Mouse (Mus musculus) MEL (cell line): ENCODE data around the gene Ddx42. TPM values are rescaled to one million over a fixed set of nuclear protein-coding genes. Genes with fewer than 3 reads are reported as not detected.
A peak's percentile ranks its signal among the peaks of the same experiment; 100 is the strongest.
"Not testable (repeated sequence)": the region's sequence is repeated elsewhere in the genome, so short reads cannot be mapped to it uniquely, and the experiment has no call there.

Source experiments
- DNase-seq: peaks from one replicate; pipeline ENCODE4 v3.0.0; 2011; ENCODE audit warnings: low read depth, low spot score
- H3K27ac ChIP-seq: 2 replicates; pipeline ENCODE4 v1.5.1; 2012; ENCODE audit warnings: low read depth, mild to moderate bottlenecking, control low read depth, low read length, moderate library complexity; ENCODE audit not compliant: control insufficient read depth
- H3K27me3 ChIP-seq, 2 experiments: fragments of 150-350 bp in 1 of 2; sonication (generic) in 1 of 2; 2 replicates each; pipeline ENCODE4 v1.6.1; 2012; ENCODE audit warnings: low read length in 2 of 2, mild to moderate bottlenecking in 2 of 2, improper control_type of control experiment in 1 of 2, moderate library complexity in 1 of 2; ENCODE audit not compliant: insufficient read depth in 2 of 2, control insufficient read depth in 1 of 2
- H3K36me3 ChIP-seq, 2 experiments: 2 replicates each; pipeline ENCODE4 v1.6.1; 2012 to 2014; ENCODE audit warnings: low read length in 2 of 2, improper control_type of control experiment in 1 of 2, inconsistent platforms in 1 of 2, mild to moderate bottlenecking in 1 of 2; ENCODE audit not compliant: insufficient read depth in 2 of 2, control insufficient read depth in 1 of 2
- H3K4me1 ChIP-seq, 2 experiments: fragments of 150-350 bp in 1 of 2; sonication (generic) in 1 of 2; 2 replicates each; pipeline ENCODE4 v1.6.1; 2012; ENCODE audit warnings: low read length in 2 of 2, improper control_type of control experiment in 1 of 2, mild to moderate bottlenecking in 1 of 2; ENCODE audit not compliant: insufficient read depth in 2 of 2, control insufficient read depth in 1 of 2
- H3K4me3 ChIP-seq, 2 experiments: fragments of 150-350 bp in 1 of 2; sonication (generic) in 1 of 2; 2 replicates each; pipeline ENCODE4 v1.5.1; 2012; ENCODE audit warnings: low read depth in 2 of 2, low read length in 2 of 2, mild to moderate bottlenecking in 2 of 2, moderate library complexity in 2 of 2, control low read depth in 1 of 2, improper control_type of control experiment in 1 of 2; ENCODE audit not compliant: control insufficient read depth in 1 of 2, insufficient read depth in 1 of 2
- H3K79me2 ChIP-seq: 2 replicates; pipeline ENCODE4 v1.6.1; 2012; ENCODE audit warnings: mild to moderate bottlenecking, low read length, moderate library complexity; ENCODE audit not compliant: control insufficient read depth, poor library complexity, insufficient read depth
- H3K9ac ChIP-seq: 2 replicates; pipeline ENCODE4 v1.6.1; 2012; ENCODE audit warnings: low read depth, mild to moderate bottlenecking, control low read depth, low read length, moderate library complexity; ENCODE audit not compliant: control insufficient read depth, poor library complexity, severe bottlenecking
- H3K9me3 ChIP-seq: fragments of 150-350 bp; sonication (generic); replicated peaks from 2 replicates; pipeline ENCODE4 v1.6.1; 2012; ENCODE audit warnings: mild to moderate bottlenecking, low read length, improper control_type of control experiment, moderate library complexity; ENCODE audit not compliant: insufficient read depth
- BHLHE40 ChIP-seq: IDR thresholded peaks from 2 replicates; pipeline ENCODE4 v1.6.1; 2012; ENCODE audit warnings: low read depth, mild to moderate bottlenecking, inconsistent platforms, low read length, improper control_type of control experiment, borderline replicate concordance
- CHD1 ChIP-seq: IDR thresholded peaks from 2 replicates; pipeline ENCODE4 v1.6.1; 2012; ENCODE audit warnings: low read depth, mild to moderate bottlenecking, inconsistent platforms, low read length, improper control_type of control experiment
- CHD2 ChIP-seq: IDR thresholded peaks from 2 replicates; pipeline ENCODE4 v1.6.1; 2011; ENCODE audit warnings: low read length, improper control_type of control experiment
- CTCF ChIP-seq, 3 experiments: IDR thresholded peaks in 2 of 3; conservative IDR thresholded peaks in 1 of 3; 2 replicates each; pipeline ENCODE4 v1.5.1; 2011 to 2012; ENCODE audit warnings: low read length in 3 of 3, low read depth in 2 of 3, mild to moderate bottlenecking in 2 of 3, improper control_type of control experiment in 1 of 3, inconsistent platforms in 1 of 3, mixed read lengths in 1 of 3, moderate library complexity in 1 of 3; ENCODE audit not compliant: control insufficient read depth in 1 of 3, insufficient read depth in 1 of 3, poor library complexity in 1 of 3, severe bottlenecking in 1 of 3
- ELF1 ChIP-seq: IDR thresholded peaks from 2 replicates; pipeline ENCODE4 v1.6.1; 2014; ENCODE audit warnings: low read depth, mild to moderate bottlenecking, inconsistent platforms, low read length, improper control_type of control experiment, moderate library complexity
- EP300 ChIP-seq, 2 experiments: IDR thresholded peaks; 2 replicates each; pipeline ENCODE4 v1.6.1; 2011; ENCODE audit warnings: improper control_type of control experiment in 2 of 2, low read length in 2 of 2, low read depth in 1 of 2, mild to moderate bottlenecking in 1 of 2
- ETS1 ChIP-seq: IDR thresholded peaks from 2 replicates; pipeline ENCODE4 v1.6.1; 2012; ENCODE audit warnings: low read depth, mild to moderate bottlenecking, inconsistent platforms, low read length, improper control_type of control experiment, moderate library complexity
- GABPA ChIP-seq: IDR thresholded peaks from 2 replicates; pipeline ENCODE4 v1.6.1; 2012; ENCODE audit warnings: low read depth, mild to moderate bottlenecking, inconsistent platforms, low read length, improper control_type of control experiment, moderate library complexity
- GATA1 ChIP-seq: IDR thresholded peaks from 2 replicates; pipeline ENCODE4 v1.6.1; 2011; ENCODE audit warnings: low read depth, low read length, improper control_type of control experiment
- HCFC1 ChIP-seq: IDR thresholded peaks from 2 replicates; pipeline ENCODE4 v1.6.1; 2012; ENCODE audit warnings: low read depth, mild to moderate bottlenecking, inconsistent platforms, low read length, improper control_type of control experiment, moderate library complexity
- KAT2A ChIP-seq: conservative IDR thresholded peaks from 2 replicates; pipeline ENCODE4 v1.6.1; 2012; ENCODE audit warnings: low read depth, low read length, improper control_type of control experiment, inconsistent platforms
- MAFK ChIP-seq: IDR thresholded peaks from 2 replicates; pipeline ENCODE4 v1.6.1; 2011; ENCODE audit warnings: low read depth, mild to moderate bottlenecking, low read length, improper control_type of control experiment, borderline replicate concordance
- MAX ChIP-seq: IDR thresholded peaks from 2 replicates; pipeline ENCODE4 v1.6.1; 2011; ENCODE audit warnings: low read length, improper control_type of control experiment
- MAZ ChIP-seq: IDR thresholded peaks from 2 replicates; pipeline ENCODE4 v1.6.1; 2012; ENCODE audit warnings: low read depth, mild to moderate bottlenecking, inconsistent platforms, low read length, improper control_type of control experiment
- MEF2A ChIP-seq: IDR thresholded peaks from 2 replicates; pipeline ENCODE4 v1.6.1; 2014; ENCODE audit warnings: low read depth, mild to moderate bottlenecking, inconsistent platforms, low read length, improper control_type of control experiment; ENCODE audit not compliant: poor library complexity, insufficient replicate concordance, severe bottlenecking; ENCODE audit errors: extremely low read depth
- MXI1 ChIP-seq: IDR thresholded peaks from 2 replicates; pipeline ENCODE4 v1.6.1; 2011; ENCODE audit warnings: mild to moderate bottlenecking, low read depth, low read length, improper control_type of control experiment
- MYB ChIP-seq: IDR thresholded peaks from 2 replicates; pipeline ENCODE4 v1.6.1; 2011; ENCODE audit warnings: mild to moderate bottlenecking, low read depth, low read length, improper control_type of control experiment
- NELFE ChIP-seq: IDR thresholded peaks from 2 replicates; pipeline ENCODE4 v1.6.1; 2011; ENCODE audit warnings: low read depth, low read length, improper control_type of control experiment
- NRF1 ChIP-seq: IDR thresholded peaks from 2 replicates; pipeline ENCODE4 v1.6.1; 2014; ENCODE audit warnings: low read depth, mild to moderate bottlenecking, inconsistent platforms, low read length, improper control_type of control experiment, moderate library complexity; ENCODE audit not compliant: poor library complexity, insufficient read depth, severe bottlenecking
- POLR2AphosphoS2 ChIP-seq: IDR thresholded peaks from 2 replicates; pipeline ENCODE4 v1.6.1; 2011; ENCODE audit warnings: low read length, improper control_type of control experiment
- POLR2AphosphoS5 ChIP-seq: IDR thresholded peaks from 2 replicates; pipeline ENCODE4 v1.6.1; 2012; ENCODE audit warnings: low read depth, borderline replicate concordance, mild to moderate bottlenecking, inconsistent platforms, low read length, moderate library complexity, mixed read lengths
- RAD21 ChIP-seq: IDR thresholded peaks from 2 replicates; pipeline ENCODE4 v1.6.1; 2011; ENCODE audit warnings: mild to moderate bottlenecking, low read depth, low read length, improper control_type of control experiment
- SIN3A ChIP-seq: IDR thresholded peaks from 2 replicates; pipeline ENCODE4 v1.6.1; 2012; ENCODE audit warnings: low read length, improper control_type of control experiment, inconsistent platforms
- TAL1 ChIP-seq: IDR thresholded peaks from 2 replicates; pipeline ENCODE4 v1.6.1; 2012; ENCODE audit warnings: mild to moderate bottlenecking, inconsistent platforms, low read length, moderate library complexity, mixed read lengths
- TBP ChIP-seq: IDR thresholded peaks from 2 replicates; pipeline ENCODE4 v1.8.0; 2011; ENCODE audit warnings: low read depth, low read length, improper control_type of control experiment
- TCF12 ChIP-seq: IDR thresholded peaks from 2 replicates; pipeline ENCODE4 v1.6.1; 2014; ENCODE audit warnings: low read depth, mild to moderate bottlenecking, inconsistent platforms, low read length, improper control_type of control experiment, moderate library complexity
- USF2 ChIP-seq, 2 experiments: IDR thresholded peaks; 2 replicates each; pipeline ENCODE4 v1.6.1; 2011 to 2012; ENCODE audit warnings: improper control_type of control experiment in 2 of 2, low read length in 2 of 2, borderline replicate concordance in 1 of 2, inconsistent platforms in 1 of 2, low read depth in 1 of 2, mild to moderate bottlenecking in 1 of 2; ENCODE audit not compliant: insufficient read depth in 1 of 2
- ZMIZ1 ChIP-seq: IDR thresholded peaks from 2 replicates; pipeline ENCODE4 v1.6.1; 2012; ENCODE audit warnings: low read depth, mild to moderate bottlenecking, inconsistent platforms, low read length, improper control_type of control experiment, moderate library complexity
- ZNF384 ChIP-seq: IDR thresholded peaks from 2 replicates; pipeline ENCODE4 v1.6.1; 2012; ENCODE audit warnings: low read depth, mild to moderate bottlenecking, inconsistent platforms, low read length, improper control_type of control experiment
- polyA plus RNA-seq, 2 experiments: library from polyadenylated mRNA; stranded (reverse) in 1 of 2; unstranded in 1 of 2; fragments of >175 nt in 1 of 2; fragments of >200 nt in 1 of 2; gene quantifications; 2 replicates each; pipeline versions ENCODE4 v1.2.1 to v1.2.4; 2012; ENCODE audit warnings: low replicate concordance in 2 of 2, low read depth in 1 of 2; ENCODE audit not compliant: insufficient read length in 2 of 2, insufficient read depth in 1 of 2, missing spikeins in 1 of 2
- total RNA-seq: library from RNA; depleted of rRNA; stranded (reverse); fragments of 300-350 nt; gene quantifications from 2 replicates; pipeline ENCODE4 v1.2.3, GENCODE M21; 2012

Gene Ddx42
- total and polyA plus RNA-seq, 3 experiments: 56.1 to 57.7 TPM; not detected in 1

DNA sequence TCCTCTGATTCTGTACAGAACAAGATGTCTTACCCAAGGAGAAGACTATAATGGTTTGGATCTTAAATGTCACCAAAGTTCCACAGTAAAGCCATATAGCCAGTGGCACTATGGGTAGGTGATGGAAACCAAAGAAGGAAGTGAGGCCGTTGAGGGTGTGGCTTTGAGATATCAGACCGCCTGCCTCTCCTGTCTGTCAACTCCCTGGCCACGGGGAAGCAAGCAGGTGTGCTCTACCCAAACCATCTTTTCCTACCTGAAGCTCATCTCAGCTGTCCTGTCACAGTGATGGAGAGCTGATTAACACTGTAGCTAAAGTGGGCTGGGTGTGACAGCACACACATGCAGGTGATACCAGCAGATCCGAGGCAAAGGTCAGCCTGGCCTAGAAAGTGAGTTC, 18.4 kb upstream of the Ddx42 start:
- Histone ChIP-seq H3K27me3 (no peaks in the 10 kb centered on the region), H3K4me3 (no peak overlapping the region)
- no peak for TF ChIP-seq MAFK
- peak; percentile 44 for TF ChIP-seq POLR2AphosphoS2
- TF ChIP-seq NELFE: no peak
- TF ChIP-seq ETS1: 0 out of 2 replicates have a peak, but pooled peaks have one; percentile 0
- TF ChIP-seq TCF12: peak; percentile 16; the same call in 1 of the 2 replicates
- TF ChIP-seq MXI1: no peak
- no peak for TF ChIP-seq MAZ
- TF ChIP-seq TBP: no peak
- no peak for TF ChIP-seq CHD1
- TF ChIP-seq USF2 (IDR thresholded peaks at IDR 0.05; ENCODE audit: borderline replicate concordance in 1 of 2, insufficient read depth in 1 of 2, low read depth in 1 of 2, low read length in 2 of 2): no peak
- TF ChIP-seq HCFC1: no peak
- TF ChIP-seq KAT2A: no peak
- no peak for TF ChIP-seq NRF1
- no peak for TF ChIP-seq CTCF (IDR thresholded peaks at IDR 0.05 in 2 of 3, conservative IDR thresholded peaks at IDR 0.05 in 1 of 3; ENCODE audit: control insufficient read depth in 1 of 3, insufficient read depth in 1 of 3, low read depth in 2 of 3, low read length in 3 of 3, poor library complexity in 1 of 3, severe bottlenecking in 1 of 3)
- TF ChIP-seq GABPA: no peak
- no peak for TF ChIP-seq RAD21
- 0 out of 2 replicates have a peak, but pooled peaks have one; percentile 52 for TF ChIP-seq ELF1
- no peak for TF ChIP-seq MAX
- TF ChIP-seq SIN3A: no peak
- no peak for TF ChIP-seq MEF2A
- no peak for TF ChIP-seq ZNF384
- no peak for TF ChIP-seq POLR2AphosphoS5
- no peak for TF ChIP-seq MYB
- TF ChIP-seq ZMIZ1: no peak
- no peak for TF ChIP-seq TAL1
- peak in 1 of 2 experiments; percentile 50; a peak in 1 of 4 replicates for TF ChIP-seq EP300 (IDR thresholded peaks at IDR 0.05; ENCODE audit: low read depth in 1 of 2, low read length in 2 of 2)
- TF ChIP-seq GATA1: peak; percentile 50; the same call in 1 of the 2 replicates
- no peak for TF ChIP-seq CHD2
- TF ChIP-seq BHLHE40: no peak
- TF ChIP-seq, all 39 proteins: peak for 6
- DNase-seq: peak; percentile 74
- Histone ChIP-seq H3K9me3 (no peaks in the 10 kb centered on the region), H3K9ac (no peak overlapping the region), H3K79me2 (peaks cover 2% of the 10 kb centered on the region; the same call in 1 of the 2 replicates), H3K27ac (peak overlapping the region; percentile 6; the same call in 1 of the 2 replicates), H3K36me3 (peaks cover 17 to 49% of the 10 kb centered on the region in 2 experiments), H3K4me1 (peaks cover 32 to 37% of the 10 kb centered on the region in 2 experiments)

DNA sequence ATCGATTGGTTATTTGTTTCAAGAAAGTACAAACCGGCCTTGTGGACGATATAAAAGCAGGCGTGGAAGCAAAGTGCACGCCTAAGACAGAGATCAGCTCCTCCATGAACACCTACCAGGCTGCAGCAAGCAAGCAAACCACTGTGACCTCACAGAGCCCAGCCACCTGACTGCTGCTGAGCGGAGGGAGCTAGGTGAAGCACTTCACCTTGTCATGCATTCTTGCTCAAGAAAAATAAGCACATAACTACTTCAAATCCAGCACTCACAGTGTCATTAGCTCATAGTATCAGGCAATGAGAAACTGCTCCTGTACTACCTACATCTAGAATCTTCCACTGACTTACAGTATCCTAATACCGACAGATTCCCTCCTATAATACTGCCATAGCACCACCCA, 16.7 kb upstream of the Ddx42 start:
- H3K27me3 ChIP-seq, H3K27ac ChIP-seq, H3K9ac ChIP-seq, H3K4me3 ChIP-seq, H3K9me3 ChIP-seq, H3K79me2 ChIP-seq, DNase-seq: not testable (repeated sequence)
- Histone ChIP-seq H3K36me3 (peaks cover 24 to 47% of the 10 kb centered on the region in 2 experiments), H3K4me1 (peaks cover 32 to 35% of the 10 kb centered on the region in 2 experiments)
